Mouse (Mus musculus) urinary bladder, postnatal 0 days (tissue): ENCODE measurements around the gene Vmn2r43. TPM values are rescaled to one million over a fixed set of nuclear protein-coding genes. Genes with fewer than 3 reads are reported as not detected.

Source experiments
- polyA plus RNA-seq: library from polyadenylated mRNA; unstranded; fragments of >200 nt; fragmentation: Nextera tagmentation; extraction: Ambion mirVana; gene quantifications from 2 replicates; pipeline ENCODE4 v1.2.1, GENCODE M21; 2015

The Vmn2r43 gene
- polyA plus RNA-seq = not detected in 2 replicates

GRCm38 (mm10) chr7:8260499-8260898 is at the start of gene Vmn2r43:
Gene Vmn2r43 (minus strand): TSS chr7:8260599.

GRCm38 (mm10) chr7:8200220-8200619 is 60.2 kb downstream of the Vmn2r43 start, which contains the start of gene Vmn2r42:
Gene Vmn2r42 (minus strand): TSS chr7:8200320.

Other genes with a start within 250 kb of the Vmn2r43 start
- not detected in 2 replicates for gene Vmn2r41, start 98.9 kb downstream of the Vmn2r43 start, polyA plus RNA-seq
- not detected in 2 replicates for gene Vmn2r42, start 60.3 kb downstream of the Vmn2r43 start, polyA plus RNA-seq
- not detected in 2 replicates for gene Vmn2r44, start 122.7 kb upstream of the Vmn2r43 start, polyA plus RNA-seq
- gene Vmn2r45, start 228.5 kb upstream of the Vmn2r43 start, polyA plus RNA-seq = not detected in 2 replicates